Comparison of ENCODE assay signal across 9 mouse cellular contexts in the genomic region with DNA sequence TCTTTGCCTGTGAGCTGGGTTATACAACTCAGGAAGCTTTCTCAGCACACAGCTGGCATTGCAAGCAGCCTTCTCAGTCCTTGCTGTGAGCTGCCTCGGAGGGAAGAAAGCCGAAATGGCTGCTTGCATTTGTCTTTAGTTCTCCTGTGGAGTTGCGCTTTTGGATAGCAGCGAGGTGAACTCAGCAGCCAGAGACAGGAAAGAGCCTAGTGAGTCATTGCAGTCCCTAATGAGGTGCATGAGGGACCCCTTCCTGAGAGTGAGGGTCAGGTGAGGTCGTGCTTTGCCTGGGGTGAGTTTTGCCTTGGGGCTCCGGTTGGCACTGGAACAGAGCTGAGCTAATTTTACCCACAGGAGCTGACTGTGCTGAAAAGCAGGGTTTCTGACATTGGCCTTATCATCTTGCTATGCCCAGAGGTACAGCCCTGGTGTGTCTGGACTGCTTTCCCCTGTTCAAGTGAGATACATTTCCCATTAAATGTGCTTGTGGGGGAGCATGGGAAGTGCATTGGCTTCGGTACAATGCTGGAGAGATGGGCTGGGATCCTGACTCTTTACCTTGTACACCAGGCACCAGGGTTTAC. TPM values are rescaled to one million over a fixed set of nuclear protein-coding genes. Genes with fewer than 3 reads are reported as not detected.
DNase-seq lines count a peak whose midpoint lies in the region; ATAC-seq and TF ChIP-seq lines count a peak whose summit lies in the region.
"Had no signal": no experiment of that assay in that cellular context is flagged by ENCODE, and none has a peak within 500 bp of the region (broad histone marks: within the 10 kb centered on the region; RNA-seq: fewer than 3 reads in every experiment).

No protein-coding gene starts in this region.

- peaks cover 7% of the 10 kb centered on the region for H3K4me1 ChIP-seq in forebrain, postnatal 0 days (ENCODE audit: insufficient read depth)
- H3K4me1 ChIP-seq in neural tube, embryonic 13.5 days (replicated peaks) = peaks cover 35% of the 10 kb centered on the region

- H3K4me3 ChIP-seq in layer of hippocampus, adult 2 months = no peak overlapping the region
- H3K4me3 ChIP-seq in forebrain, postnatal 0 days (ENCODE audit: low read depth, low read length) = no peak overlapping the region
- H3K4me3 ChIP-seq in neural tube, embryonic 13.5 days = no peak overlapping the region

- no peaks in the 10 kb centered on the region for H3K27me3 ChIP-seq in forebrain, postnatal 0 days (ENCODE audit: insufficient read depth, low read length)
- no peaks in the 10 kb centered on the region for H3K27me3 ChIP-seq in neural tube, embryonic 13.5 days

- WGBS in forebrain, postnatal 0 days = 38% methylated on average over 7 of the region's 7 CpGs
- 47% methylated on average over 7 of the region's 7 CpGs for WGBS in neural tube, embryonic 13.5 days

- H3K9me3 ChIP-seq in forebrain, postnatal 0 days (ENCODE audit: low read length) = no peaks in the 10 kb centered on the region
- no peaks in the 10 kb centered on the region for H3K9me3 ChIP-seq in neural tube, embryonic 13.5 days

- peak overlapping the region; percentile 10; the same call in 1 of the 2 replicates for H3K9ac ChIP-seq in forebrain, postnatal 0 days
- no peak overlapping the region for H3K9ac ChIP-seq in neural tube, embryonic 13.5 days

- no peak for TF ChIP-seq CTCF in layer of hippocampus, adult 2 months (conservative IDR thresholded peaks at IDR 0.05)
- TF ChIP-seq CTCF in forebrain, postnatal 0 days (IDR thresholded peaks at IDR 0.05; ENCODE audit: low read depth) = no peak

- peak; percentile 37 for ATAC-seq in forebrain, postnatal 0 days
- peak; percentile 27; the same call in 1 of the 2 replicates for ATAC-seq in neural tube, embryonic 13.5 days (ENCODE audit: low read depth)

- no peaks in the 10 kb centered on the region for H3K36me3 ChIP-seq in forebrain, postnatal 0 days (ENCODE audit: insufficient read depth)
- no peaks in the 10 kb centered on the region for H3K36me3 ChIP-seq in neural tube, embryonic 13.5 days
- H3K36me3 ChIP-seq: G1E had no signal

- no peak for DNase-seq in layer of hippocampus, adult 2 months (ENCODE audit: low spot score in 2 of 2)
- DNase-seq in layer of hippocampus, adult 9-10 months (ENCODE audit: low spot score) = no peak
- DNase-seq in adrenal gland, postnatal 14 days = peak; percentile 55
- DNase-seq in forebrain, postnatal 0 days = no peak
- DNase-seq in kidney, adult 11 months = peak; percentile 54
- no peak for DNase-seq in urinary bladder, postnatal 14 days (ENCODE audit: low spot score)
- DNase-seq in urinary bladder, postnatal 10 days (ENCODE audit: low spot score) = no peak

- H3K4me2 ChIP-seq in forebrain, postnatal 0 days (ENCODE audit: low read depth) = no peak overlapping the region
- no peak overlapping the region for H3K4me2 ChIP-seq in neural tube, embryonic 13.5 days

- H3K27ac ChIP-seq in layer of hippocampus, adult 2 months = peak overlapping the region; percentile 57; the same call in 1 of the 2 replicates
- H3K27ac ChIP-seq in forebrain, postnatal 0 days (ENCODE audit: low read depth, low read length) = peak overlapping the region; percentile 50
- peak overlapping the region; percentile 47 for H3K27ac ChIP-seq in neural tube, embryonic 13.5 days (replicated peaks)

RNA-seq across cellular contexts. Expression of a gene that starts 41.3 kb away (rescaled TPM):
- 10 to 100 TPM; 10.1 to 10.5 TPM for total RNA-seq in layer of hippocampus, adult 2 months (2021)
- 56.7 and 61.6 TPM in 2 replicates for total RNA-seq in adrenal gland, postnatal 14 days (2021)
- total RNA-seq in forebrain, postnatal 0 days (2014; rRNA removed) = 6.0 and 9.4 TPM in 2 replicates
- 2.6 and 6.2 TPM in 2 replicates for polyA plus RNA-seq in forebrain, postnatal 0 days (2015; fragmentation: Nextera tagmentation; extraction: Ambion mirVana)
- polyA plus RNA-seq in neural tube, embryonic 13.5 days (2015; fragmentation: Nextera tagmentation; extraction: Ambion mirVana) = 13.3 and 15.0 TPM in 2 replicates
- polyA plus RNA-seq: G1E had no signal

Comparison
In these comparisons a context has a peak if more than half of its experiments do, and no peak if none do; other contexts are left out.
1. DNase-seq: peak in adrenal gland, postnatal 14 days (single experiment) and kidney, adult 11 months (single experiment); none in layer of hippocampus, adult 2 months (0 of 2), layer of hippocampus, adult 9-10 months (single experiment), forebrain, postnatal 0 days (single experiment), urinary bladder, postnatal 14 days (single experiment) and urinary bladder, postnatal 10 days (single experiment).
2. Peak in every context shown above with its lines, with median percentiles within 50 percentile points of each other: H3K27ac ChIP-seq.